Mouse (Mus musculus): ENCODE data around the gene Nup85. TPM values are rescaled to one million over a fixed set of nuclear protein-coding genes. Genes with fewer than 3 reads are reported as not detected.

The Nup85 gene
- total and polyA plus RNA-seq, 2 experiments from 2014 or later = 33.9 to 102 TPM

DNA sequence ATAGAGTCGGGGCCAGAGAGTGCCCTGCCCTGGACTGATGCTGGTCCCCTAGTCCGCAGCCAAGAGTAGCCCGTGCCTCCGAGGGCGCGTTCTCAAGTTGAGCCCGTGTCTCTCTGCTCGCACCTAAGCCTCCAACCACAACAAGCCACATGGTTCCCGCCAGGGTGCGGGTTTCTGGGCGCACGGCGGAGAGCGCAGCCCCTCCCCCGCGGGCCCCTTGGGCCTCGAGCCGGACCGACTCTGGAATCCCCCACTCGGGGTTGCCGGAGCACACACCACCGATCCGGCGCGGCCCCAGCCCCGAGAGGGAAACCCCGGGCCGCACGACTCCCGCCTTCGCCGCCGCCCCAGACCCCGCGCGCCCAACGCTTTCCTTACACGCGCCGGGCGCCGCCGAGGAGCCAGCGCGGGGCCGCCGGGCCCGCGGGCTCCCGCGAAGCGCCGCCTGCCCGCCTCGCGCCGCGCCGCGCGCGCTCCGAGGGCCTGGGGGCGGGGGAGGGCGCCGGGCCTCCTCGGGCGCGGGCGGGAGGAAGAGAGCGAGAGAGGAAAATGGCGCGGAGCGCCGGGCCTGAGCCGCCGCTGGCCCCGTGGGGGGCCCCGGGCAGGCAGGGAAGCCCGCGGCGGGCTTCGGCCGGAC lies 28.7 kb upstream of the Nup85 start:
- H3K4me2 ChIP-seq (ENCODE audit: low read depth, low read length) = peak overlapping the region; percentile 85
- peaks cover 28% of the 10 kb centered on the region for H3K36me3 ChIP-seq (replicated peaks; ENCODE audit: control insufficient read depth, insufficient read depth, low read length)
- no peaks in the 10 kb centered on the region for H3K27me3 ChIP-seq (ENCODE audit: control insufficient read depth, insufficient read depth, low read length)
- peak; percentile 78 for ATAC-seq (ENCODE audit: insufficient read depth, low read depth)
- no peaks in the 10 kb centered on the region for H3K9me3 ChIP-seq (replicated peaks; ENCODE audit: control insufficient read depth, low read length)
- peak; percentile 60 for DNase-seq (ENCODE audit: low spot score)
- peak overlapping the region; percentile 98 for H3K9ac ChIP-seq (replicated peaks; ENCODE audit: low read depth, low read length)
- WGBS = under 1% methylated on average over 70 of the region's 84 CpGs
- peak overlapping the region; percentile 100 for H3K27ac ChIP-seq (ENCODE audit: low read depth)
- H3K4me3 ChIP-seq (ENCODE audit: low read depth, low read length) = peak overlapping the region; percentile 99
- TF ChIP-seq EP300 (IDR thresholded peaks at IDR 0.05; ENCODE audit: low read depth) (no peak), CTCF (IDR thresholded peaks at IDR 0.05; ENCODE audit: low read depth) (no peak)
- H3K4me1 ChIP-seq (ENCODE audit: control insufficient read depth, insufficient read depth) = peaks cover 7% of the 10 kb centered on the region

GRCm38 (mm10) chr11:115536038-115536681 lies 28.1 kb upstream of the Nup85 start, which contains the start of gene Sumo2:
TSS of gene Sumo2 (minus strand) at chr11:115536276.
- peaks cover 7% of the 10 kb centered on the region for H3K4me1 ChIP-seq (ENCODE audit: control insufficient read depth, insufficient read depth)
- H3K4me3 ChIP-seq (ENCODE audit: low read depth, low read length) = peak within 1 kb of the TSS; percentile 99
- H3K9ac ChIP-seq (replicated peaks; ENCODE audit: low read depth, low read length) = peak within 1 kb of the TSS; percentile 98
- WGBS = 3% methylated on average over 35 of the region's 70 CpGs
- no peaks in the 10 kb centered on the region for H3K27me3 ChIP-seq (ENCODE audit: control insufficient read depth, insufficient read depth, low read length)
- peak within 1 kb of the TSS; percentile 85 for H3K4me2 ChIP-seq (ENCODE audit: low read depth, low read length)
- peak within 1 kb of the TSS; percentile 100 for H3K27ac ChIP-seq (ENCODE audit: low read depth)
- no peaks in the 10 kb centered on the region for H3K9me3 ChIP-seq (replicated peaks; ENCODE audit: control insufficient read depth, low read length)
- no peak for TF ChIP-seq CTCF (IDR thresholded peaks at IDR 0.05; ENCODE audit: low read depth)
- no peak for TF ChIP-seq EP300 (IDR thresholded peaks at IDR 0.05; ENCODE audit: low read depth)
- ATAC-seq (ENCODE audit: insufficient read depth, low read depth) = peak; percentile 91
- peak; percentile 90 for DNase-seq (ENCODE audit: low spot score)
- peaks cover 25% of the 10 kb centered on the region for H3K36me3 ChIP-seq (replicated peaks; ENCODE audit: control insufficient read depth, insufficient read depth, low read length)

- no peak for DNase-seq (ENCODE audit: low spot score)
- H3K4me1 ChIP-seq (ENCODE audit: control insufficient read depth, insufficient read depth) = peaks cover 7% of the 10 kb centered on the region
- 80% methylated on average over 10 of the region's 10 CpGs for WGBS
- ATAC-seq (ENCODE audit: insufficient read depth, low read depth) = no peak
- peak overlapping the region; percentile 100 for H3K27ac ChIP-seq (ENCODE audit: low read depth)
- H3K27me3 ChIP-seq (ENCODE audit: control insufficient read depth, insufficient read depth, low read length) = no peaks in the 10 kb centered on the region
- peaks cover 17% of the 10 kb centered on the region for H3K36me3 ChIP-seq (replicated peaks; ENCODE audit: control insufficient read depth, insufficient read depth, low read length)
- peak overlapping the region; percentile 47; the same call in 1 of the 2 replicates for H3K4me2 ChIP-seq (ENCODE audit: low read depth, low read length)
- no peaks in the 10 kb centered on the region for H3K9me3 ChIP-seq (replicated peaks; ENCODE audit: control insufficient read depth, low read length)
- TF ChIP-seq EP300 (IDR thresholded peaks at IDR 0.05; ENCODE audit: low read depth) = no peak
- TF ChIP-seq CTCF (IDR thresholded peaks at IDR 0.05; ENCODE audit: low read depth) = no peak
- no peak overlapping the region for H3K9ac ChIP-seq (replicated peaks; ENCODE audit: low read depth, low read length)
- H3K4me3 ChIP-seq (ENCODE audit: low read depth, low read length) = peak overlapping the region; percentile 99; the same call in 1 of the 2 replicates
Measured at GRCm38 (mm10) chr11:115536856-115537568, 27.2 kb upstream of the Nup85 start.

GRCm38 (mm10) chr11:115538045-115538444 lies 26.2 kb upstream of the Nup85 start:
- Histone ChIP-seq H3K36me3 (replicated peaks; ENCODE audit: control insufficient read depth, insufficient read depth, low read length) (peaks cover 6% of the 10 kb centered on the region), H3K9me3 (replicated peaks; ENCODE audit: control insufficient read depth, low read length) (no peaks in the 10 kb centered on the region), H3K9ac (replicated peaks; ENCODE audit: low read depth, low read length) (no peak overlapping the region), H3K27ac (ENCODE audit: low read depth) (no peak overlapping the region), H3K4me2 (ENCODE audit: low read depth, low read length) (no peak overlapping the region), H3K27me3 (ENCODE audit: control insufficient read depth, insufficient read depth, low read length) (no peaks in the 10 kb centered on the region), H3K4me3 (ENCODE audit: low read depth, low read length) (no peak overlapping the region), H3K4me1 (ENCODE audit: control insufficient read depth, insufficient read depth) (peaks cover 7% of the 10 kb centered on the region)
- 61% methylated on average over 2 of the region's 2 CpGs for WGBS
- no peak for ATAC-seq (ENCODE audit: insufficient read depth, low read depth)
- no peak for DNase-seq (ENCODE audit: low spot score)
- no peak for TF ChIP-seq CTCF (IDR thresholded peaks at IDR 0.05; ENCODE audit: low read depth)
- no peak for TF ChIP-seq EP300 (IDR thresholded peaks at IDR 0.05; ENCODE audit: low read depth)

DNA sequence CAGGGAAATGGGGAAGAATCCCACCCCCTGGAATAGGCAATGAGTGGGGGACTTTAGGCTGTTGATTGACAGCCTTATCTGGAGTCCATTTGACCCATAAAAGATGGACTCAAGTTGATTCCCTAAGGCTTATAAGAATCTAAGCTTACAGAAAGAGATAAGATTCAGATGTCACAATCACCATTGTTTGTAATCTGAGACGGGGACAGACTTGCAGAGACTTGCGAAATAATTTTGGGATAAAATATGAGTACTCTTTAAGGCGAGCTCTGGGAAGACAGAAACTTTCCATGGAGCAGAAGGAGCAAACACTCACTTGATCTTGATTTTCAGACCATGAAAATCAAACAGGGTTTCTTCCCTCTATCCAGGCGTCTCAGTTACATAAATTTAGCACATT lies 20.7 kb upstream of the Nup85 start:
- TF ChIP-seq EP300 (IDR thresholded peaks at IDR 0.05; ENCODE audit: low read depth) (no peak), CTCF (IDR thresholded peaks at IDR 0.05; ENCODE audit: low read depth) (no peak)
- DNase-seq (ENCODE audit: low spot score) = no peak
- WGBS = 61% methylated on average over 4 of the region's 4 CpGs
- Histone ChIP-seq H3K9ac (replicated peaks; ENCODE audit: low read depth, low read length) (no peak overlapping the region), H3K4me1 (ENCODE audit: control insufficient read depth, insufficient read depth) (no peaks in the 10 kb centered on the region), H3K4me3 (ENCODE audit: low read depth, low read length) (no peak overlapping the region), H3K36me3 (replicated peaks; ENCODE audit: control insufficient read depth, insufficient read depth, low read length) (no peaks in the 10 kb centered on the region), H3K27me3 (ENCODE audit: control insufficient read depth, insufficient read depth, low read length) (no peaks in the 10 kb centered on the region), H3K27ac (ENCODE audit: low read depth) (no peak overlapping the region), H3K9me3 (replicated peaks; ENCODE audit: control insufficient read depth, low read length) (no peaks in the 10 kb centered on the region), H3K4me2 (ENCODE audit: low read depth, low read length) (no peak overlapping the region)
- ATAC-seq (ENCODE audit: insufficient read depth, low read depth) = no peak
